Mouse (Mus musculus) heart, embryonic 12.5 days (tissue): ENCODE measurements around the gene Hspa1l. TPM values are rescaled to one million over a fixed set of nuclear protein-coding genes. Genes with fewer than 3 reads are reported as not detected.

Source experiments
- polyA plus RNA-seq: library from polyadenylated mRNA; unstranded; fragments of >200 nt; fragmentation: Nextera tagmentation; extraction: Ambion mirVana; gene quantifications from 2 replicates; pipeline ENCODE4 v1.2.1, GENCODE M21; 2016

Hspa1l gene
- polyA plus RNA-seq, 1 experiment from 2014 or later, result 2.9 TPM

Other genes with a start within 250 kb of the Hspa1l start
- gene C4b, start 228.8 kb upstream of the Hspa1l start, polyA plus RNA-seq, result 0.15 TPM in 1 of 2 replicates, not detected in the other
- 0.15 TPM in 1 of 2 replicates, not detected in the other for gene Cyp21a1, start 168.1 kb upstream of the Hspa1l start, polyA plus RNA-seq
- 18.2 and 19.6 TPM in 2 replicates for gene Stk19, start 135.8 kb upstream of the Hspa1l start, polyA plus RNA-seq
- 37.2 and 39.9 TPM in 2 replicates for gene Dxo, start 135.7 kb upstream of the Hspa1l start, polyA plus RNA-seq
- gene Skiv2l, start 122.5 kb upstream of the Hspa1l start, polyA plus RNA-seq, result 35.3 and 39.5 TPM in 2 replicates
- 73.7 and 81.3 TPM in 2 replicates for gene Nelfe, start 122.3 kb upstream of the Hspa1l start, polyA plus RNA-seq
- gene Cfb, start 110.2 kb upstream of the Hspa1l start, polyA plus RNA-seq, result 1.1 and 2.2 TPM in 2 replicates
- gene Zbtb12, start 93.2 kb upstream of the Hspa1l start, polyA plus RNA-seq, result 2.6 and 2.8 TPM in 2 replicates
- not detected in 2 replicates for gene Gm20547, start 90.7 kb upstream of the Hspa1l start, polyA plus RNA-seq
- 0.24 and 0.35 TPM in 2 replicates for gene C2, start 74.4 kb upstream of the Hspa1l start, polyA plus RNA-seq
- gene Ehmt2, start 74.2 kb upstream of the Hspa1l start, polyA plus RNA-seq, result 49.1 and 51.6 TPM in 2 replicates
- gene Slc44a4, start 58.2 kb upstream of the Hspa1l start, polyA plus RNA-seq, result 0.08 TPM in 1 of 2 replicates, not detected in the other
- 20.8 and 21.5 TPM in 2 replicates for gene Neu1, start 41.5 kb upstream of the Hspa1l start, polyA plus RNA-seq
- 0.12 and 0.13 TPM in 2 replicates for gene Hspa1b, start 13.5 kb upstream of the Hspa1l start, polyA plus RNA-seq
- gene Gm20481, start 2.8 kb upstream of the Hspa1l start, polyA plus RNA-seq, result not detected in 2 replicates
- gene Hspa1a, start 547 bp upstream of the Hspa1l start, polyA plus RNA-seq, result 6.2 and 6.4 TPM in 2 replicates
- 143 and 145 TPM in 2 replicates for gene Lsm2, start 9.2 kb downstream of the Hspa1l start, polyA plus RNA-seq
- 82.6 TPM in 2 replicates for gene Vars, start 28.3 kb downstream of the Hspa1l start, polyA plus RNA-seq
- 0.32 and 0.37 TPM in 2 replicates for gene Vwa7, start 43.9 kb downstream of the Hspa1l start, polyA plus RNA-seq
- 2.4 and 2.6 TPM in 2 replicates for gene Sapcd1, start 55.3 kb downstream of the Hspa1l start, polyA plus RNA-seq
- 3.5 and 4.9 TPM in 2 replicates for gene Msh5, start 74.0 kb downstream of the Hspa1l start, polyA plus RNA-seq
- gene Clic1, start 77.3 kb downstream of the Hspa1l start, polyA plus RNA-seq, result 349 and 354 TPM in 2 replicates
- gene Ddah2, start 86.3 kb downstream of the Hspa1l start, polyA plus RNA-seq, result 192 and 205 TPM in 2 replicates
- 0.27 TPM in 1 of 2 replicates, not detected in the other for gene Ly6g6c, start 92.7 kb downstream of the Hspa1l start, polyA plus RNA-seq
- 1.2 and 2.0 TPM in 2 replicates for gene Mpig6b, start 93.5 kb downstream of the Hspa1l start, polyA plus RNA-seq
- gene Ly6g6e, start 104.2 kb downstream of the Hspa1l start, polyA plus RNA-seq, result 0.24 and 0.40 TPM in 2 replicates
- 1.8 and 2.2 TPM in 2 replicates for gene Ly6g6d, start 105.4 kb downstream of the Hspa1l start, polyA plus RNA-seq
- 1.1 and 1.5 TPM in 2 replicates for gene Ly6g6f, start 112.9 kb downstream of the Hspa1l start, polyA plus RNA-seq
- 58.9 and 65.1 TPM in 2 replicates for gene Abhd16a, start 116.6 kb downstream of the Hspa1l start, polyA plus RNA-seq
- not detected in 2 replicates for gene Ly6g5c, start 135.6 kb downstream of the Hspa1l start, polyA plus RNA-seq
- gene Ly6g5b, start 142.7 kb downstream of the Hspa1l start, polyA plus RNA-seq, result 0.32 and 0.38 TPM in 2 replicates
- gene Gpank1, start 148.8 kb downstream of the Hspa1l start, polyA plus RNA-seq, result 11.1 and 15.1 TPM in 2 replicates
- 190 and 207 TPM in 2 replicates for gene Csnk2b, start 149.3 kb downstream of the Hspa1l start, polyA plus RNA-seq
- 8.6 and 8.7 TPM in 2 replicates for gene D17H6S53E, start 153.7 kb downstream of the Hspa1l start, polyA plus RNA-seq
- gene Apom, start 159.3 kb downstream of the Hspa1l start, polyA plus RNA-seq, result 1.3 and 8.3 TPM in 2 replicates
- gene Bag6, start 162.5 kb downstream of the Hspa1l start, polyA plus RNA-seq, result 56.1 and 61.6 TPM in 2 replicates
- gene Prrc2a, start 192.2 kb downstream of the Hspa1l start, polyA plus RNA-seq, result 132 and 148 TPM in 2 replicates
- 4.3 and 4.4 TPM in 2 replicates for gene Aif1, start 203.4 kb downstream of the Hspa1l start, polyA plus RNA-seq
- 3.3 and 5.2 TPM in 2 replicates for gene Lst1, start 215.7 kb downstream of the Hspa1l start, polyA plus RNA-seq
- gene Ltb, start 221.7 kb downstream of the Hspa1l start, polyA plus RNA-seq, result 0.14 and 0.31 TPM in 2 replicates
- gene Tnf, start 229.3 kb downstream of the Hspa1l start, polyA plus RNA-seq, result 0.12 TPM in 1 of 2 replicates, not detected in the other
- not detected in 2 replicates for gene Lta, start 232.6 kb downstream of the Hspa1l start, polyA plus RNA-seq
- gene Gm16181, start 248.1 kb downstream of the Hspa1l start, polyA plus RNA-seq, result 0.55 TPM in 1 of 2 replicates, not detected in the other